Mouse (Mus musculus): ENCODE measurements around the gene Ube2a. TPM values are rescaled to one million over a fixed set of nuclear protein-coding genes. Genes with fewer than 3 reads are reported as not detected.

Gene Ube2a
- 132 and 136 TPM in 2 replicates for polyA plus RNA-seq (2015; fragmentation: Nextera tagmentation; extraction: Ambion mirVana)

GRCm38 (mm10) chrX:36873765-36874164 is at the start of gene Ube2a, which contains the start of gene C330007P06Rik:
Ube2a (plus strand) TSS chrX:36873900.
C330007P06Rik (minus strand) TSS chrX:36874111.
- Histone ChIP-seq H3K4me2 (peak within 1 kb of the TSS; percentile 61), H3K9ac (peak within 1 kb of the TSS; percentile 83), H3K4me1 (peaks cover 5% of the 10 kb centered on the region; the same call in 1 of the 2 replicates), H3K4me3 (peak within 1 kb of the TSS; percentile 63), H3K9me3 (no peaks in the 10 kb centered on the region), H3K27ac (peak within 1 kb of the TSS; percentile 77), H3K27me3 (no peaks in the 10 kb centered on the region), H3K36me3 (no peaks in the 10 kb centered on the region)
- 0 out of 2 replicates have a peak, but pooled peaks have one; percentile 15 for ATAC-seq (ENCODE audit: insufficient number of reproducible peaks, insufficient read depth, low FRiP score, low TSS enrichment, low read depth)
- WGBS, result 29% methylated on average over 8 of the region's 8 CpGs

- H3K4me2 ChIP-seq, result no peak overlapping the region
- H3K36me3 ChIP-seq, result no peaks in the 10 kb centered on the region
- no peak overlapping the region for H3K4me3 ChIP-seq
- no peak overlapping the region for H3K27ac ChIP-seq
- no peaks in the 10 kb centered on the region for H3K4me1 ChIP-seq
- 80% methylated on average over 10 of the region's 10 CpGs for WGBS
- no peak for ATAC-seq (ENCODE audit: insufficient number of reproducible peaks, insufficient read depth, low FRiP score, low TSS enrichment, low read depth)
- H3K27me3 ChIP-seq, result no peaks in the 10 kb centered on the region
- H3K9ac ChIP-seq, result no peak overlapping the region
- H3K9me3 ChIP-seq, result no peaks in the 10 kb centered on the region
These were observed 49.6 kb upstream of the Ube2a start for GRCm38 (mm10) chrX:36823932-36824711.

GRCm38 (mm10) chrX:36825032-36825431 is 48.7 kb upstream of the Ube2a start:
- Histone ChIP-seq H3K9ac (no peak overlapping the region), H3K27me3 (no peaks in the 10 kb centered on the region), H3K36me3 (no peaks in the 10 kb centered on the region), H3K4me1 (no peaks in the 10 kb centered on the region), H3K27ac (no peak overlapping the region), H3K9me3 (no peaks in the 10 kb centered on the region), H3K4me2 (no peak overlapping the region), H3K4me3 (no peak overlapping the region)
- WGBS, result 51% methylated on average over 2 of the region's 2 CpGs
- no peak for ATAC-seq (ENCODE audit: insufficient number of reproducible peaks, insufficient read depth, low FRiP score, low TSS enrichment, low read depth)

GRCm38 (mm10) chrX:36826873-36827272 is 46.8 kb upstream of the Ube2a start:
- 76% methylated on average over 5 of the region's 5 CpGs for WGBS
- H3K9ac ChIP-seq, result no peak overlapping the region
- ATAC-seq (ENCODE audit: insufficient number of reproducible peaks, insufficient read depth, low FRiP score, low TSS enrichment, low read depth), result no peak
- H3K9me3 ChIP-seq, result no peaks in the 10 kb centered on the region
- H3K4me1 ChIP-seq, result no peaks in the 10 kb centered on the region
- H3K4me3 ChIP-seq, result no peak overlapping the region
- no peak overlapping the region for H3K27ac ChIP-seq
- no peaks in the 10 kb centered on the region for H3K36me3 ChIP-seq
- H3K27me3 ChIP-seq, result no peaks in the 10 kb centered on the region
- no peak overlapping the region for H3K4me2 ChIP-seq

- Histone ChIP-seq H3K4me1 (no peaks in the 10 kb centered on the region), H3K36me3 (no peaks in the 10 kb centered on the region), H3K27me3 (no peaks in the 10 kb centered on the region), H3K4me2 (no peak overlapping the region), H3K27ac (no peak overlapping the region), H3K9me3 (no peaks in the 10 kb centered on the region), H3K4me3 (no peak overlapping the region), H3K9ac (no peak overlapping the region)
- ATAC-seq (ENCODE audit: insufficient number of reproducible peaks, insufficient read depth, low FRiP score, low TSS enrichment, low read depth), result no peak
- WGBS, result 45% methylated on average over 5 of the region's 5 CpGs
These were observed 43.4 kb upstream of the Ube2a start for GRCm38 (mm10) chrX:36830271-36830670.

- Histone ChIP-seq H3K4me3 (no peak overlapping the region), H3K4me1 (no peaks in the 10 kb centered on the region), H3K9ac (no peak overlapping the region), H3K27ac (no peak overlapping the region), H3K4me2 (no peak overlapping the region), H3K9me3 (no peaks in the 10 kb centered on the region), H3K27me3 (no peaks in the 10 kb centered on the region), H3K36me3 (no peaks in the 10 kb centered on the region)
- ATAC-seq (ENCODE audit: insufficient number of reproducible peaks, insufficient read depth, low FRiP score, low TSS enrichment, low read depth), result no peak
- 73% methylated on average over 4 of the region's 4 CpGs for WGBS
These were observed 42.1 kb upstream of the Ube2a start for GRCm38 (mm10) chrX:36831632-36832031.

GRCm38 (mm10) chrX:36833397-36834084 is 40.2 kb upstream of the Ube2a start:
- Histone ChIP-seq H3K27me3 (no peaks in the 10 kb centered on the region), H3K27ac (no peak overlapping the region), H3K4me1 (no peaks in the 10 kb centered on the region), H3K9ac (peak overlapping the region; percentile 32; the same call in 1 of the 2 replicates), H3K36me3 (no peaks in the 10 kb centered on the region), H3K4me2 (peak overlapping the region; percentile 54), H3K4me3 (peak overlapping the region; percentile 30), H3K9me3 (no peaks in the 10 kb centered on the region)
- no peak for ATAC-seq (ENCODE audit: insufficient number of reproducible peaks, insufficient read depth, low FRiP score, low TSS enrichment, low read depth)
- WGBS, result 27% methylated on average over 19 of the region's 19 CpGs

- H3K9ac ChIP-seq, result no peak overlapping the region
- H3K4me1 ChIP-seq, result no peaks in the 10 kb centered on the region
- 49% methylated on average over 6 of the region's 6 CpGs for WGBS
- H3K9me3 ChIP-seq, result no peaks in the 10 kb centered on the region
- H3K27me3 ChIP-seq, result no peaks in the 10 kb centered on the region
- no peak for ATAC-seq (ENCODE audit: insufficient number of reproducible peaks, insufficient read depth, low FRiP score, low TSS enrichment, low read depth)
- H3K27ac ChIP-seq, result no peak overlapping the region
- H3K4me3 ChIP-seq, result no peak overlapping the region
- no peaks in the 10 kb centered on the region for H3K36me3 ChIP-seq
- H3K4me2 ChIP-seq, result no peak overlapping the region
These were observed 36.5 kb upstream of the Ube2a start for GRCm38 (mm10) chrX:36837069-36837676.

- no peaks in the 10 kb centered on the region for H3K4me1 ChIP-seq
- no peaks in the 10 kb centered on the region for H3K9me3 ChIP-seq
- no peak for ATAC-seq (ENCODE audit: insufficient number of reproducible peaks, insufficient read depth, low FRiP score, low TSS enrichment, low read depth)
- no peak overlapping the region for H3K4me3 ChIP-seq
- no peaks in the 10 kb centered on the region for H3K36me3 ChIP-seq
- WGBS, result 78% methylated on average over 7 of the region's 7 CpGs
- H3K27ac ChIP-seq, result no peak overlapping the region
- no peaks in the 10 kb centered on the region for H3K27me3 ChIP-seq
- no peak overlapping the region for H3K9ac ChIP-seq
- no peak overlapping the region for H3K4me2 ChIP-seq
These were observed 34.3 kb upstream of the Ube2a start for GRCm38 (mm10) chrX:36839391-36839790.

- Histone ChIP-seq H3K27me3 (no peaks in the 10 kb centered on the region), H3K36me3 (no peaks in the 10 kb centered on the region), H3K4me1 (no peaks in the 10 kb centered on the region), H3K9ac (no peak overlapping the region), H3K9me3 (no peaks in the 10 kb centered on the region), H3K4me2 (no peak overlapping the region), H3K27ac (no peak overlapping the region), H3K4me3 (no peak overlapping the region)
- no peak for ATAC-seq (ENCODE audit: insufficient number of reproducible peaks, insufficient read depth, low FRiP score, low TSS enrichment, low read depth)
- 81% methylated on average over 6 of the region's 6 CpGs for WGBS
These were observed 32.0 kb upstream of the Ube2a start for GRCm38 (mm10) chrX:36841698-36842097.

GRCm38 (mm10) chrX:36843346-36843990 is 30.2 kb upstream of the Ube2a start:
- no peaks in the 10 kb centered on the region for H3K27me3 ChIP-seq

More at GRCm38 (mm10) chrX:36843346-36843990, 30.2 kb upstream of the Ube2a start:
- H3K4me3 ChIP-seq, result no peak overlapping the region
- no peak overlapping the region for H3K4me2 ChIP-seq
- no peak overlapping the region for H3K27ac ChIP-seq
- no peak for ATAC-seq (ENCODE audit: insufficient number of reproducible peaks, insufficient read depth, low FRiP score, low TSS enrichment, low read depth)
- H3K4me1 ChIP-seq, result no peaks in the 10 kb centered on the region
- H3K9me3 ChIP-seq, result no peaks in the 10 kb centered on the region
- 68% methylated on average over 4 of the region's 4 CpGs for WGBS
- H3K36me3 ChIP-seq, result no peaks in the 10 kb centered on the region
- no peak overlapping the region for H3K9ac ChIP-seq

All from embryonic facial prominence, embryonic 13.5 days (tissue).